Mouse (Mus musculus) kidney, postnatal 4 days (tissue): ENCODE measurements around the gene Abcd4.

Experiments
- DNase-seq, 2 experiments: peaks; one replicate each; pipeline ENCODE4 v3.0.0; 2021; ENCODE audit warnings: mixed read lengths in 2 of 2

Gene Abcd4

DNA sequence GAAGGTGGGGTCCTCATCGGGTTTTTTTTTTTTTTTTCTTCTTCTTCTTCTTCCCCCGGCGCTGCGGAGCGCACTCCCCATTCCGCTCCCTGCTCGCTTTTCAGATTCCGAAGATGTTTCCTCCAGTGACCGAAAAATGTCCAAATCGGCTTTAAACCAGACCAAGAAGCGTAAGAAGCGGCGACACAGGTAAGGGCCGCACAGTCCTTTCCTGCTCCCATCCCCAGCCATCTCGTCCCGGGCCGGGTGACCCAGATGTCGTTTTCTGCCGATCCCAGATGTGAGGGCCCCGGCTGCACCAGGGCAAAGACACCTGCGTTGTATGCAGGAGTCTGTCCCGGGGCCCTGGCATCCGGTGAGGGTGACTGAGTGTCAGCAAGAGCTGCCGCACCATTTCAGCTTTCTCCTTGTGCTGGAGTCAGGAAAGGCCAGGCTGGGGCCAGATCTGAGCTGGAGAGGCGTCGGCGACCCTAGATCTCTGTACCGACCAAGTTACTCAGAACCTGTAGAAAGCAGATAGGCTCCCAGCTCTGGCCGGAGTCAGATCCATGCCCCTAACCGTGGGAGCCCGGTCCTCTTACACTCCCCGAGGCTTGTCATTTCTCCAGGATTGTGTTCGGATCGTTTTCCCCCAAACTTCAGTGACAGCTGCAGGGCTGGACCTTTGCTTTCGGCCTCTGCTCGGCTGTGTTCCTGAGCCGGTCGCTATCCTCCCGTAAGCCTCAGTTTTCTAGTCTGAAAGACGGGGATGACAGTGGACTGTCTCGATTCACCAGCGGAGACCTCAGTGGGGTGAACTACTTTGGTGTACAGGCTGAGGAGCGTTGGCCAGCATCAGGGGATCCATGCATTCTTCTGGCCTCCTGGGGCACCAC, 45.5 kb downstream of the Abcd4 start:
- peak; percentile 36 to 48 for DNase-seq

DNA sequence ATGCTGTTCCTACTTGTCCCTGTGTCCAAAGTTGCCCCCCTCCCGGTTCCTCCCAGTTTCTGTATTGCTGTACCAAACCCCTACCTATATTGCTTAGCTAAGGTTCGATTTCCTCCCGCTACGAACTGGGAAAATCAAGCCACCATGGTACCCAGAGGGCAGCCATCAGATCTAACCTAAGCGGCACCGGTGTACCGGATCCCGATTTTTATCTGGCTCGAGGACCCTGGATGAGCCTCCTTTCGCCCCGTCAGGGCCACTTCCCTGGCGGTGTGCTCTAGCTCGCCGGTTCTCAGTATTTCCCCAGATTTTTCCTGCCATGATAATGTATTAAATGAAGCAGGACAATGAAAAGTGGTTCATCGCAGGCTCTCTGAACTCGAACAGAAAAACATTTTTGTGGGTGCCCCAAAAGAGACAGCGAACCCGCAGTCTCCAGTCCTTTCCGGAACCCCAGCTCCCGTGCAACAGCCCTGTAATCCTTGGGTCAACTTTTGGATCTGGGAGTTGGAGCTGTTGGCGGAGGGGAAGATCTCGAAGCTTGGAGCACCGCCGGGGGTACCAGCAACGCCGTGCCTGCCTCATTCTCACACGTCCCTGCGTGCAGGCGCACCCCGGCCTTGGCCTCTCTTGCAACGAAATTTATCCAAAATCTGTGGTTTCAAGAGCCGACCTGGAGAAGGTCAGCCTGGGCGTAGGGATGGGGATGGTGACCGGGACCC, 46.4 kb downstream of the Abcd4 start:
- DNase-seq: peak; percentile 13 to 16

DNA sequence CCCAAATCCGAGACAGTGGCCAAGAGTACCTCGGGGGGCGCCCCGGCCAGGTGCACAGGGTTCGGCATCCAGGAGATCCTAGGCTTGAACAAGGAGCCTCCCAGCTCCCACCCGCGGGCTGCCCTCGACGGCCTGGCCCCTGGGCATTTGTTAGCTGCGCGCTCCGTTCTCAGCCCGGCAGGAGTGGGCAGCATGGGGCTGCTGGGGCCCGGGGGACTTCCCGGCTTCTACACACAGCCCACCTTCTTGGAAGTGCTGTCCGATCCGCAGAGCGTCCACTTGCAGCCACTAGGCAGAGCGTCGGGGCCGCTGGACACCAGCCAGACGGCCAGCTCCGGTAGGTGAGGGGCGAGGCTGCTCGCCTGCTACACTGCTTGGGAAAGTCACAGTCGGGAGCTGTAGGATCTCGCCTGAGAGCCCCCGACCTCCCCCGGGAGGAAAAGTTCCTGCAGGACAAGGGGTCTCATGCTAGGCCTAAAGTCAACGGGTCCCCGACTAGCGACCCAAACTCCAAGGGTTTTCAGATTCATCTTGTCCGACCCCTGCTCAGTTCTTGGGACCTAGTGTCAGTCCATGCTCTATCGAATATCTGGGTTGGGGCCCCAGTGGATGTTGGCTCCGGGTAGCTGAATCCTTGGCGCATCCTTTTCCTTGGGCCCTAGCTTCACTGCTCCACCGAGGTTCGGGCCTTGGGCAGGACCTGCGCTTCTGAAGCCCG, 47.1 kb downstream of the Abcd4 start:
- peak; percentile 10 to 37 for DNase-seq

DNA sequence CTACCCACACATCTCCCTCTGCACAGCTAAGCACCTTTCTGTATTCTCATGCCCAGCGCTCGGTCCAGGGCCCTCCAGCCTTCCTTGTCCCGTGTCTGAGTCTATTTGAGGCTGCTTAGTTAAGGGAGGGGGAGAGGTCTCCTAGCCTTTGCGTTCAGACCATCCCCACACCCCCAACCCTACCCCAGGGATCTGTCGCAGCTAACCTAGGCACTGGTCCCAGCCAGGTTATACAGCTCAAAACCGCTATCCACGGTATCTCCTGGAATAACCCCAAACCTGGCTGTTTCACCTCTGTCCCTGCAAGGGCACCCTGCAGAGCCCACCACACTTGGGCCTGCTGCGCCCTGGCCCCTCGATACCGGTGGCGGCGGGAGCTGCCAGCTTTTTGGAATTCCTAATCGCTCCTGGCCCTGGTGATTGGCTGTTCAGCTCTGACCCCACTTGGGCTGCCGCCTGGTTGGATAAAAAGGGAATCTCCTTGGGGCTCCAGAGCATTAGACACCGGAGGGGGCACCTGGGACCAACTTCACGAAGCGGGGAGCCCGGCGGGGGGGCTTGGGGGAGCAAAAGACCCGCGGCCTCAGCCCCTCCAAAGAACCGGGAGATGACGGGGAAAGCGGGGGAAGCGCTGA, 47.8 kb downstream of the Abcd4 start, which contains the start of gene Vsx2:
Gene Vsx2 (plus strand): TSS at position 427 of the 635 bp plus-strand sequence.
- DNase-seq: peak in 1 of 2 experiments; percentile 33

DNA sequence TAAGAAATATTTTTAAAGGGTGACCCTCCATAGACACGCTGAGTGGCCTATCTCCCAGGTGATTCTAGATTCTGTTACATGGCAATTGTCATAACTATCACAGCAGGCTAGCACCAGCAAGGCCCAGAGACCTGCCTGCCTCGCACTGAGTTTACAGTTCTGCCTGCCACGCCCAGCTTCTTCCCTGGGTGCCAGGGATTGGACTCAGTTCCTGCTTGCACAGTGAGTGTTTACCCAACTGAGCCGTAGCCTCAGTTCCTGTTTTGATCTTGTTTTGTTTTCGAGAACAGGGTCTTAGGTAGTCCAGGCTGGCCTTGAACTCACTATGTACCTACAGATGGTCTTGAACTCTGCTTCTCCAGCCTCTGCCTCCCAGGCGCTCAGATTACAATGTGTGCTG, 49.6 kb downstream of the Abcd4 start:
- DNase-seq: no peak

DNA sequence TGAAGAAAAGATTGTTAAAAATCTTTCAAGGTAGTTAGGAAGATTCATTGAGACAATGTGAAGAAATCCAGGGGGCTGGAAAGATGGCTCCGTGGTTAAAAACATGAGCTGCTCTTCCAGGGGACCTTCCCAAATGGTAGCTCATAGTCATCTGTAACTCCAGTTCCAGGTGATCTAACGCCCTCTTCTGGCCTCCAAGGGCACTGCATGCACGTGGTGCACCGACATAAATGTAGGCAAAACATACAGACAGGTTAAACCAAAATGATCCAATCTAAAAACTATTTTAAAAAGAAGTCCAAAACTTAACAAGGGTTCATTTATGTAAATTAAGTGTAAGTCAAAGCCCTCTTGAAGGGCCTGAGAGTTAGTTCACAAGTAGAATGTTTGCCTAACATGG, 54.7 kb downstream of the Abcd4 start:
- peak in 1 of 2 experiments; percentile 9 for DNase-seq

DNA sequence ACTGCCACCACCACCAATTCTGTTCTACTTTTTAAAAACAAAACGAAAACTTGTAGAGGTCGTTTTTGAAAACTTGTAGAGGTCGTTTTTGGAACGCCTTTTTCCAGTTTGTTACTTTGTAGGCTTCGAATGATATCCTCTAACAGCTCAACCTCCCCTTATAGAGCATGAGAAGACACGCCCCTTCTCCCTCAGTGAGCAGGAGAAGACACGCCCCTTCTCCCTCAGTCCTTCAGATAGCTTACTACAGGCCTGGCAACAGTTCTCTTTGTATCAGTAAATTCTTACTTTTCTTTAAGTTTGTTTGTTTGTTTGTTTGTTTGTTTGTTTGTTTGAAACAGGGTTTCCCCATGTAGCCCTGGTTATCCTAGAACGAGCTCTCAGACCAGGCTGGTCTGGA, 62.0 kb downstream of the Abcd4 start:
- no peak for DNase-seq
